Mouse (Mus musculus) cerebellum, postnatal 25 days (tissue): Measurements from ENCODE around the gene Spryd3.
"Not testable (repeated sequence)": the region's sequence is repeated elsewhere in the genome, so short reads cannot be mapped to it uniquely, and the experiment has no call there.

Source experiments
- DNase-seq, 2 experiments: peaks; one replicate each; pipeline ENCODE4 v3.0.0; 2021; ENCODE audit warnings: mixed read lengths in 2 of 2

Spryd3 gene

DNA sequence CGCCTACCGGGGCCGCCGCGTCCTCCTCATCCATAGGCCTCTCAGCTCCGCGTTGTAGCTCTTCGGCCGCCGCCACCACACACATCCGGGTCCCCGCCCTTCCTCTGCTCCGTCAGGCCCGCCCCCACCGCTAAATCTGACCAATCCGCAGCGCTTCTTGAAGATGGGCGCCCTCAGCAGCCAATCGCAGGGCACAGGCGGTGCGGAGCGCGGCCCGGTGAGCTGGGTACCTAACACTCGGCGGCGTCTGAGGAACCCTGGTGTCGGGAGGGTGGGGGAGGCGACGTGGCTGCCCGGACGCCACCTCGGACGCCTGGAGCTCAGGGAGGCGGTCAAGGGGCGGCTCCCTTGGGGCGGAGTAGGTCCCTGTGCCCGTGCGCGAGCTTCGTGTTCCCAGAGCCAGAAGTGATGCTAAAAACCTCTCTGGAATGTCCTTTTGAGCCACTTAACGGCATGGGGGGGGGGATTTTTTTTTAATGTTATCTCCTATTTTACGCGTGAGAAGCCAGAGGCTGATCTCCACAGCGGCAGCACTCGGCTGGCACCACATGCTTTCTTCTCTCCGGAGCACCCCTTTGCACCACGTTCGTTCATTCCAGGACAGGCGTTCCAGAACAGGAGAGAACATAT lies at the start of gene Spryd3:
Gene Spryd3 (minus strand): TSS at position 106 of the 630 bp plus-strand sequence.
- DNase-seq: peak; percentile 98 to 100

DNA sequence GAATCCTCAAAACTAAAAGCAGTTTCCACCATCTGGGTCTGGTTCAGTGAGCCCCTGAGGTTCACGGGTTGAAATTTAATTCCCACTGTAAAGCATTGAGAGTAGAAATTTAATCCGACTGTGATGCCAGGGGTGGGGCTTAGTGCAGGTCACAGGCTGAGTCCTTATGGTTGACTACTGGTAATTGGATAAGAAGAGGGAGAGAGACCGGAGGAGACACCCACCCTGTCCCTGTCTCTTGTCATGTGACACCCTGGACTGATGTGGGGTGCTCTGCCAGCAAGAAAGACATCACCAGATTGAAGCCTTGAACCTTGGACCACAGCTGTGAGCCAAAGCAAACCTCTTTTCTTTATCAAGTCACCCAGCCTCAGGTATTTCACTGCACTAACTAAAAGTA lies 47.0 kb upstream of the Spryd3 start:
- no peak for DNase-seq

DNA sequence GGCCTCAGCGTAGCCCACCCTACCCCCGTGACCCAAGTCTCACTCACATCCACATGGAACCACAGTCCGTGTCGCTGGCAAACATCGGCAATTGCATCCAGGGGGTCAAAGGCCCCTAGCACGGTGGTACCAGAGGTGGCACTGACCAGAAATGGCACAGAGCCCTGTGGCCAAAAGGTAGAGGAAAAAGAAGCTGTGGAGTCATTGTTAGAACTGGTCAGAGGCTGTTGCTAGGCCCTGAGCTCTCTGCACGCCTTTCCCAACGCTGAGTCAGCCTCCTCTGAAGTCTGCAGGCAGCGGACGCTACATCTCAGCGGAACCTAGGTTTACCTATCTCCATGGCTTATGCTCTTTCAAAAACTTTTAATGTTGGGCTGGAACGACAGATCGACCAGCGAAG lies 43.9 kb upstream of the Spryd3 start:
- DNase-seq: no peak

DNA sequence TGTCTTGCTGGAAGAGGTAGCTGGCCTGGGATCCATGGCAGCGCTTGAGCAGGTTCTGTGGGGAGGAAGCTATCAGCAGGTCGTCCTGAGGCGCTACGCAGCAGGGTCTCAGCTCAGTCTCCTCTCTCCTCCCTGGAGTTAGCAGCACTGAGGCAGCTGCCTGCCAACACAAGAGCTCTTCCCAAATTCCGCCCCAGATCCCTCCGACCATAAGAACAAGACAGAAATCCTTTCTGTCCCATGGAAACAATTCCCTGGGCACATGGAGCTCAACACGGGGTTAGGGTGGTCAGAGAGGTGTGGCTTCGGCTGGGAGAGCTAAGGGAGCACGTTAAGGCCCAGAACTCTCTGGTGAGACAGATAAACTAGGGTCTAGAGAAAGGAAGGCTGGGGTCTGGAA lies 43.1 kb upstream of the Spryd3 start:
- DNase-seq: no peak

- DNase-seq: peak; percentile 92 to 94
These were observed 42.2 kb upstream of the Spryd3 start for GRCm38 (mm10) chr15:102178279-102178678.

- DNase-seq: peak; percentile 13 to 30
These were observed 41.4 kb upstream of the Spryd3 start for GRCm38 (mm10) chr15:102177417-102177816.

DNA sequence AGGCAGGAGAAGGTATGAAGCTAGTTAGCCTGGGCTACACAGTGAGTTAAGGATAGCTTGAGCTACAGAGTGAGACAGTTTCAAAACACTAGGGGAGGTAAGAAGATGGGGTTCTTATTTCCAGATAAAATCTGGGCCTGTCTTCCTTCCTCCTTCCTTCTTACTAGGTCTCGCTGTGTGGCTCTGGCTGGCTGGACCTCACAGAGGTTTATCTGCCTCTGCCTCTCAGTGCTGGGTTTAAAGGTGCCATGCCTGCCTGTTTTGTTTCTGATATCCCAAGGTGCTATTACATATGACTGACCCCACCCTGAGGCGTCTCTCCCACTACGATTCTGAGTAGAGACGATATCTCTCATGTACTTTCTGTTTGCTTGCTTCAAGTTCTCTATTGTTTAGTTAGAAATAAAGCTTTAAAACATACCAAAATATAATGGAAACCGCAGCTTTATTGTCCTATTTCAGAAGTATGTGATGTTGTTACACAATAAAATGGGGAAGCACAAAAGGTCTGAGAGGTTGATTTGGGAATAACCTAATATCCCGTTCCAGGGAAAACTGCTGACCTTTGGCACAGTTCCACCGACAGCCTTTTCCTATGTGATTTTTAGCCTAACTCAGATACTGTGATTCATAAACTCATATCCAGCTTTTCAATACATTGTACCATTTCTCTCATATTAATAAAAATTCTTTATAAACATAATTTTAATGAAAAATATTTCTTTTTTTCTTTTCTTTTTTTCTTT lies 40.7 kb upstream of the Spryd3 start:
- DNase-seq: no peak

GRCm38 (mm10) chr15:102175736-102176319 lies 39.8 kb upstream of the Spryd3 start:
- no peak for DNase-seq

DNA sequence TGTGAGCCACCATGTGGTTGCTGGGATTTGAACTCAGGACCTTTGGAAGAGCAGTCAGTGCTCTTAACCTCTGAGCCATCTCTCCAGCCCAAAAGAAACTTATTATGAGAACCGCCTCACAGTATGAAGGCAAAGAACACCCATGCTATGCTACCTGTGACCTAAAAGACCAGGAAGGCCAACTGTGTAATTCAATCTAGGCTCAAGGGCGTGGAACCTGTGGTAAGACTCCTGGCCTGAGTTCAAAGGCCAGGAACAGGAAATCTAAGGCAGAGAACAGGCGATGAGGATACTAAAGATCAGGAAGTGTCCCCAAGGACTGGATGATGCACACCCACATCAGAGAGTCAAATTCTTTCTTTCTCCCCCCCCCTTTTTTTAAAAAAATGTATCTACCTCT lies 37.5 kb upstream of the Spryd3 start:
- no peak for DNase-seq

DNA sequence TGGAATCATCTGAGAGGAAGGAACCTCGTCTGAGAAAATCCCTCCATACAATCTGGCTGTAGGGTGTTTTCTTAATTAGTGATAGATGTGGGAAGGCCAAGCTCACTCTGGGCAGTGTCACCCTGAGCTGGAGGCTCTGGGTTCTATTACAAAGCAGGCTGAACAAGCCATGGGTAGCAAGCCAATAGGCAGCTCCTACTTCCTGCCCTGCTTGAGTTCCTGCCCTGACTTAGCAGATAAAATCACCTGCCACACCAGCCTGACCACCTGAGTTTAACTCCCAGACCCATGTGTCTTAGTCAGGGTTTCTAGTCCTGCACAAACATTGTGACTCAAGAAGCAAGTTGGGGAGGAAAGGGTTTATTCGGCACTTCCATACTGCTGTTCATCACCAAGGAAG lies 33.0 kb upstream of the Spryd3 start:
- DNase-seq: no peak

GRCm38 (mm10) chr15:102167620-102168021 lies 31.6 kb upstream of the Spryd3 start:
- DNase-seq: no peak

- no peak for DNase-seq
These were observed 29.6 kb upstream of the Spryd3 start for GRCm38 (mm10) chr15:102165468-102166100.

- DNase-seq: no peak
These were observed 28.1 kb upstream of the Spryd3 start for GRCm38 (mm10) chr15:102163900-102164693.

- no peak for DNase-seq
These were observed 24.5 kb upstream of the Spryd3 start for GRCm38 (mm10) chr15:102160415-102161060.

- peak in 1 of 2 experiments; percentile 37 for DNase-seq
These were observed 20.8 kb upstream of the Spryd3 start for GRCm38 (mm10) chr15:102156836-102157235.

DNA sequence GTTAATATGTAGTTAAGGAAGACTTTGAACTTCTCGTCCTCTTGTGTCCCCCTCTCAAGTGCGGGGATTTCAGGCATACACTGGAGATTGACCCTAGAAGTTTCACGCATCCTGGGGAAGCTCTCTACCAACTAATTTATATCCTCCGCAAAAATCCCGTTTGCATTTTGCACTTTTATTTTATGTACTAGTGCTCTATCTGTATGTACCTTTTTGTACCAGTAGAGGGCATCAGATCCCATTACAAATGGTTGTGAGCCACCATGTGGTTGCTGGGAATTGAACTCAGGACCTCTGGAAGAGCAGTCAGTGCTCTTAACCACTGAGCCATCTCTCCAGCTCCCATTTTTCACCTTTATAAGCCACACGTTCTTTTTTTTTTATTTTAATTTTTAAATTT lies 19.0 kb upstream of the Spryd3 start:
- not testable (repeated sequence) for DNase-seq

- DNase-seq: no peak
These were observed 16.6 kb upstream of the Spryd3 start for GRCm38 (mm10) chr15:102152646-102153045.

GRCm38 (mm10) chr15:102150301-102151135 lies 14.5 kb upstream of the Spryd3 start, which contains the start of gene Soat2:
Soat2 (plus strand) TSS chr15:102150526.
- DNase-seq: no peak

GRCm38 (mm10) chr15:102149561-102149960 lies 13.5 kb upstream of the Spryd3 start:
- DNase-seq: no peak

DNA sequence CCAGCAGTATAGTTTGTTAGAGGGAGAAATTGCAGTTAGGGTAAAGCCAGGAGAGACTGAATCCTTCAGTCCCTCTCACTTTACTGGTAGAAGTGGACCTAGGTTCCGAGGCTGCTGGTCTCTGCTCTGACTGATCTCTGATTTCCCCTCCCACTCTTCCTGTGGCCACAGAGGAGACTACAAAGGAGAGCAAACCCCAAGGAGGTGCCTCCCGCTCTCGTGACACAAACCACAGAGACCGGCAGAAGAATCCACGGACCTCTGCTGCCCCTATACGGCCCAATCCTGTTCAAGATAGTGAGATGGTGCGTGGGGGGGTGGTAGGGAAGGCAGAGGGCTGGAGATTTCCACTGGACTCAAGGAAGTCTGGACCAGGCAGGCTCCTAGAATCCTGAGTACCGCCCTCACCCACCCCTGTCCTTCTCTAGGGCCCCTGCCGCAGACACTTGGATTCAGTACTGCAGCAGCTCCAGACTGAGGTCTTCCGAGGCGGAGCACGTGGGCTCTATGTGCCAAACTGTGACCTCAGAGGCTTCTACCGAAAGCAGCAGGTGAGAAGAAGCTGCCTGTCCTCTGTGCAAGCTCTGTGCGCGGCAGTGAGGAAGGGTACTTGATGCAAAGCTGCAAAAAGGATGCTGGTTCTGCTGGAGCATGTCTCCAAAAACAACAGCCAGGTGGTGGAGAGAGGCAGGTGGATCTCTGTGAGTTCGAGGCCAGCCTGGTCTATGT lies 11.8 kb upstream of the Spryd3 start:
- DNase-seq: no peak
